Mouse (Mus musculus): ENCODE measurements around the gene Rapgef3. TPM values are rescaled to one million over a fixed set of nuclear protein-coding genes. Genes with fewer than 3 reads are reported as not detected.

The Rapgef3 gene
- polyA plus RNA-seq, 1 experiment from 2014 or later: 5.5 TPM

DNA sequence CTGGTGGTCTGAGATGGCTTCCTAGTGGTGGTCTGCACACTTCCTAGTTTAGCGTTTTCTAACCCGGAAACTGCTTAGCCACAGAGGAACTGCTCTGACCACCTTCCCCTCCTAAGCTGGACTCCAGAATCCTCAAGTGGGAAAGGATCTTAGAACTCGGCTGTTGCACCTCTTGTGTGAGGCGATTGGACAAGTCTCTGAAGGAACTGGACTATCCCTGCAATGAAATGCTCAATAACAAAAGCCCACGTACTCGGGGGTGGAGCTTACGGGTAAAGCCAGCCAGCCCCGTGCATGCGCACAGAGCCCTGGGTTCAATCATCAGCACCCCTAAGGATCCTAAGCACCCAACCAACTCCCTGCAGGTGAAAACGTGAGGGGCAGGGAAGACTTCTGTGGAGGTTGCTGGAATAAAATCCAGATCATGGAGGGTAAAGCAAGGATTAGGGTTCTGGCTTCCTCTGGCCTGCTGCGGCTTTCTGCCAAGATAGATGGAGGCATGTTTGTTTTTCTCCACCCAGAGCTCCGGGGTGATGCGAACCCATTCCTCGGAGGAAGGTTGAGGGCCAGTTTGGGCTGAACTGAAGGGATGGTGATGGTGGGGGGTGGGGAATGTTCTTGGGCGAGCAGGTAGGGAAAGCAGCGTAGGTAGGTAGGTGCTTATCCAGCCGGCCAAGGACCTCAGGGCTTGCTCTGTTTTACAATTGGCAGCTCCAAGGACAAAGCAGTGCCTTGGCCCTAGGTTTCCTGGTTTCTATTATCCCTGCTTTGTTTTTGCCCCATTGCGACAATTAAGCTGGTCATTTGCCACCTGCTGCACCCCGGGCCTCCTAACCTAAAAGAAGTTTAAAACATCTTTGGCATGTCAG lies 20.3 kb upstream of the Rapgef3 start:
- Histone ChIP-seq H3K9me3 (ENCODE audit: control insufficient read depth, low read length) (no peaks in the 10 kb centered on the region), H3K27me3 (ENCODE audit: control insufficient read depth, insufficient read depth, low read length) (peaks cover 2% of the 10 kb centered on the region; the same call in 1 of the 2 replicates), H3K4me1 (replicated peaks; ENCODE audit: control insufficient read depth, insufficient read depth, low read length) (peaks cover 5% of the 10 kb centered on the region; the same call in 1 of the 2 replicates), H3K4me3 (ENCODE audit: low read depth, low read length) (no peak overlapping the region), H3K36me3 (ENCODE audit: control insufficient read depth, insufficient read depth, low read length) (no peaks in the 10 kb centered on the region), H3K9ac (ENCODE audit: low read length) (no peak overlapping the region), H3K27ac (ENCODE audit: low read depth, low read length) (no peak overlapping the region), H3K4me2 (ENCODE audit: low read depth, low read length, severe bottlenecking) (no peak overlapping the region)
- ATAC-seq (replicated peaks; ENCODE audit: low FRiP score) (no peak), DNase-seq (ENCODE audit: low spot score) (no peak)
- WGBS: 70% methylated on average over 19 of the region's 19 CpGs

- H3K36me3 ChIP-seq (ENCODE audit: control insufficient read depth, insufficient read depth, low read length): no peaks in the 10 kb centered on the region
- peaks cover 9% of the 10 kb centered on the region; the same call in 1 of the 2 replicates for H3K4me1 ChIP-seq (replicated peaks; ENCODE audit: control insufficient read depth, insufficient read depth, low read length)
- WGBS: 84% methylated on average over 7 of the region's 7 CpGs
These were observed 19.5 kb upstream of the Rapgef3 start for GRCm38 (mm10) chr15:97787148-97787798.

DNA sequence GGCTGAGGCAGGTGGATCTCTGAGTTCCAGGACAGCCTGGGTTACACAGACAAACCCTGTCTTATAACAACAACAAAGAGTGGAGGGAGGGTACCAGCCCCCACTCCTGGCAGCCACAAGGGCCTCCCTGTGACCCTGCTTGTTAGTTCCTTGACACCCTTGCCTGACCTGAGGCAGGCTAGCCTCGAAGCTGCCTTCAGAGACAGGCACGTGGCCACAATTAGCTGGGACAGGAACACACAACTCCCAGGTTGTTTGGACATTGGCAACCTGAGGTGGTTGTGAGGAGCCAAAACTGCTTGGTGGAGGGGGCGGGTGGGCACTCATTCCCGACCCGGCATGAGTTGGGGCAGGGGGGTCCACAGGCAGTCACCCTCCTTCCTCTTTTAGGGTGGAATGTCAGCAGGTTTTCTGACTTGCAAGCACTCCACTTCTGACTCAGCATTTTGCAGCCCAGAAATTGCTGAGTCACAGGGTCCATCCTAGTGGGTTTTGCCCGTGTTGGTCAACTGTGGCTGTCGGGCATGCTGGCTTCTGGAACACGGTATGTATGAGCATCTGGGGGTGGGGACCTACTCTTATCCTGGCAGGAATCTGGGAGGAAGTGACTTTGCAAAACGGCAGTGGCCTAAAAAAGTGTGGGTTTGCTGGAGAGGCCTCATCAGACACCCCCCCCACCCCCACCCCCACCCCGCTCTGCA lies 18.8 kb upstream of the Rapgef3 start:
- peaks cover 8% of the 10 kb centered on the region for H3K27me3 ChIP-seq (ENCODE audit: control insufficient read depth, insufficient read depth, low read length)
- no peak overlapping the region for H3K4me3 ChIP-seq (ENCODE audit: low read depth, low read length)
- H3K9ac ChIP-seq (ENCODE audit: low read length): no peak overlapping the region
- no peaks in the 10 kb centered on the region for H3K9me3 ChIP-seq (ENCODE audit: control insufficient read depth, low read length)
- peaks cover 9% of the 10 kb centered on the region; the same call in 1 of the 2 replicates for H3K4me1 ChIP-seq (replicated peaks; ENCODE audit: control insufficient read depth, insufficient read depth, low read length)
- DNase-seq (ENCODE audit: low spot score): no peak
- H3K36me3 ChIP-seq (ENCODE audit: control insufficient read depth, insufficient read depth, low read length): no peaks in the 10 kb centered on the region
- no peak for ATAC-seq (replicated peaks; ENCODE audit: low FRiP score)
- no peak overlapping the region for H3K4me2 ChIP-seq (ENCODE audit: low read depth, low read length, severe bottlenecking)
- H3K27ac ChIP-seq (ENCODE audit: low read depth, low read length): no peak overlapping the region
- WGBS: 82% methylated on average over 10 of the region's 10 CpGs

More at GRCm38 (mm10) chr15:97787148-97787798, 19.5 kb upstream of the Rapgef3 start:
- H3K9me3 ChIP-seq (ENCODE audit: control insufficient read depth, low read length): no peaks in the 10 kb centered on the region
- DNase-seq (ENCODE audit: low spot score) (no peak), ATAC-seq (replicated peaks; ENCODE audit: low FRiP score) (no peak)
- H3K9ac ChIP-seq (ENCODE audit: low read length): no peak overlapping the region
- peaks cover 7% of the 10 kb centered on the region for H3K27me3 ChIP-seq (ENCODE audit: control insufficient read depth, insufficient read depth, low read length)
- no peak overlapping the region for H3K4me2 ChIP-seq (ENCODE audit: low read depth, low read length, severe bottlenecking)
- H3K27ac ChIP-seq (ENCODE audit: low read depth, low read length): no peak overlapping the region
- no peak overlapping the region for H3K4me3 ChIP-seq (ENCODE audit: low read depth, low read length)

DNA sequence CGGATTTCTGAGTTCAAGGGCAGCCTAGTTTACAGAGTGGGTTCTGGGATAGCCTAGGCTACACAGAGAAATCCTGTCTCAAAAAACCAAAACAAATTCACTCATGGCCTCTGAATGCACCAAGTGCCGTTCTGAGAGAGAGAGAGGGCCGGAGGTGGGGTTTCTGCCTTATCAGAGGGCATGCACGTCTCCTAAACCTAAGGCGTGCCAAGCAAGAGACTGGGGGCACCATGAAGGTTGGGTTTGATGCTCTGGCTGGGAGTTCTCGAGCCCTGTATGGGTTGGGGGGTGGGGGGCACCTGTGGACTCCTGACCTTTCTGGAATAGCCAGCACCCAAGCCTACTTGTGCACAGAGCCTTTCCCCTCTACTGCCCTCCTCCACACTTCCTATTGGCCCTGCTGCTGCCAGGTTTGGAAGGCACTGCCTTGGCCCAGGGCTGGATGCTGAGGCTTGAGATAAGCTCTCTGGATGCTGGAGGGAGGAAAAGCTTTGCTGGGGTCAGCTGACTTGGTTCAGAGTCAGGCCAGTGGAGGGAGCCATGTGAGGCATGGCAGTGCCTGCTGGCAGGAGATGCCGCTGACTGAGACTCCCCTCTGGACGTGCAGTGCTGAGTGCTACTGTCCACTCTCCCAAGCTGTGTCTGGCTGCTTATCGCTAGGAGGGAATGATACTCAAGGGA lies 18.1 kb upstream of the Rapgef3 start:
- Histone ChIP-seq H3K9me3 (ENCODE audit: control insufficient read depth, low read length) (no peaks in the 10 kb centered on the region), H3K27ac (ENCODE audit: low read depth, low read length) (no peak overlapping the region), H3K4me1 (replicated peaks; ENCODE audit: control insufficient read depth, insufficient read depth, low read length) (peaks cover 9% of the 10 kb centered on the region; the same call in 1 of the 2 replicates), H3K27me3 (ENCODE audit: control insufficient read depth, insufficient read depth, low read length) (peaks cover 8% of the 10 kb centered on the region), H3K9ac (ENCODE audit: low read length) (no peak overlapping the region), H3K4me3 (ENCODE audit: low read depth, low read length) (no peak overlapping the region), H3K4me2 (ENCODE audit: low read depth, low read length, severe bottlenecking) (no peak overlapping the region), H3K36me3 (ENCODE audit: control insufficient read depth, insufficient read depth, low read length) (no peaks in the 10 kb centered on the region)
- no peak for DNase-seq (ENCODE audit: low spot score)
- ATAC-seq (replicated peaks; ENCODE audit: low FRiP score): no peak
- 85% methylated on average over 9 of the region's 9 CpGs for WGBS

GRCm38 (mm10) chr15:97784561-97785161 lies 16.9 kb upstream of the Rapgef3 start:
- no peaks in the 10 kb centered on the region for H3K9me3 ChIP-seq (ENCODE audit: control insufficient read depth, low read length)
- H3K9ac ChIP-seq (ENCODE audit: low read length): peak overlapping the region; percentile 83
- 0 out of 2 replicates have a peak overlapping the region, but pooled peaks have one; percentile 12 for H3K27ac ChIP-seq (ENCODE audit: low read depth, low read length)
- DNase-seq (ENCODE audit: low spot score): no peak
- peak overlapping the region; percentile 78 for H3K4me3 ChIP-seq (ENCODE audit: low read depth, low read length)
- H3K4me1 ChIP-seq (replicated peaks; ENCODE audit: control insufficient read depth, insufficient read depth, low read length): peaks cover 9% of the 10 kb centered on the region; the same call in 1 of the 2 replicates
- H3K36me3 ChIP-seq (ENCODE audit: control insufficient read depth, insufficient read depth, low read length): no peaks in the 10 kb centered on the region
- peak; percentile 52 for ATAC-seq (replicated peaks; ENCODE audit: low FRiP score)
- peaks cover 8% of the 10 kb centered on the region for H3K27me3 ChIP-seq (ENCODE audit: control insufficient read depth, insufficient read depth, low read length)
- peak overlapping the region; percentile 92 for H3K4me2 ChIP-seq (ENCODE audit: low read depth, low read length, severe bottlenecking)
- WGBS: 4% methylated on average over 34 of the region's 45 CpGs

DNA sequence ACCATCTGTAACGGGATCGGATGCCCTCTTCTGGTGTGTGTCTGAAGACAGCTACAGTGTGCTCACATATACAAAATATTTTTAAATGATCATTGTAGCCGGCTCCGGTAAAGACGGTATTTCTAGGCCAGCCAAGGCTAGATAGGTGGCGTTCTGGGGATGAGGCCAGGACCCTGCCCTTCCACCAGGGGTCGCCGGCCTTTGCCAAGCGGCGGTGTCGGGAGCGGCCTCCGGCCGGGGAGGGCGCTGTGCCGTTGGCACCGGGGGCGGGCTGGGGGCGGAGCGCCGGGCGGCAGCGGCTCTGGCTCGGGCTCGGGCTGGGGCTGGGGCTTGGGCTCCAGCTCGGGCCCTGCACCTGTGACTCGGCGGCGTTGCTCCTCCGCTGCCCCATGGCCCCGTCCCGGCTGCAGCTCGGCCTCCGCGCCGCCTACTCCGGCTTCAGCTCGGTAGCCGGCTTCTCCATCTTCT lies 16.4 kb upstream of the Rapgef3 start:
- no peaks in the 10 kb centered on the region for H3K9me3 ChIP-seq (ENCODE audit: control insufficient read depth, low read length)
- H3K36me3 ChIP-seq (ENCODE audit: control insufficient read depth, insufficient read depth, low read length): no peaks in the 10 kb centered on the region
- ATAC-seq (replicated peaks; ENCODE audit: low FRiP score) (peak; percentile 87), DNase-seq (ENCODE audit: low spot score) (peak; percentile 95)
- 0 out of 2 replicates have a peak overlapping the region, but pooled peaks have one; percentile 12 for H3K27ac ChIP-seq (ENCODE audit: low read depth, low read length)
- H3K4me3 ChIP-seq (ENCODE audit: low read depth, low read length): peak overlapping the region; percentile 78
- peaks cover 8% of the 10 kb centered on the region for H3K27me3 ChIP-seq (ENCODE audit: control insufficient read depth, insufficient read depth, low read length)
- H3K4me2 ChIP-seq (ENCODE audit: low read depth, low read length, severe bottlenecking): peak overlapping the region; percentile 92
- peak overlapping the region; percentile 83 for H3K9ac ChIP-seq (ENCODE audit: low read length)
- WGBS: 3% methylated on average over 39 of the region's 39 CpGs
- H3K4me1 ChIP-seq (replicated peaks; ENCODE audit: control insufficient read depth, insufficient read depth, low read length): peaks cover 9% of the 10 kb centered on the region; the same call in 1 of the 2 replicates

GRCm38 (mm10) chr15:97782749-97783105 lies 15.0 kb upstream of the Rapgef3 start:
- peak; percentile 86 for DNase-seq (ENCODE audit: low spot score)
- H3K9ac ChIP-seq (ENCODE audit: low read length): no peak overlapping the region

More at GRCm38 (mm10) chr15:97782749-97783105, 15.0 kb upstream of the Rapgef3 start:
- Histone ChIP-seq H3K4me2 (ENCODE audit: low read depth, low read length, severe bottlenecking) (peak overlapping the region; percentile 26; the same call in 1 of the 2 replicates), H3K27me3 (ENCODE audit: control insufficient read depth, insufficient read depth, low read length) (peaks cover 8% of the 10 kb centered on the region), H3K4me1 (replicated peaks; ENCODE audit: control insufficient read depth, insufficient read depth, low read length) (peaks cover 9% of the 10 kb centered on the region; the same call in 1 of the 2 replicates), H3K27ac (ENCODE audit: low read depth, low read length) (no peak overlapping the region), H3K9me3 (ENCODE audit: control insufficient read depth, low read length) (no peaks in the 10 kb centered on the region), H3K4me3 (ENCODE audit: low read depth, low read length) (no peak overlapping the region), H3K36me3 (ENCODE audit: control insufficient read depth, insufficient read depth, low read length) (no peaks in the 10 kb centered on the region)
- no peak for ATAC-seq (replicated peaks; ENCODE audit: low FRiP score)
- 6% methylated on average over 9 of the region's 9 CpGs for WGBS

Measured in forebrain, embryonic 11.5 days (tissue).